Mouse (Mus musculus): ENCODE results near the gene Nhlh1. TPM values are rescaled to one million over a fixed set of nuclear protein-coding genes. Genes with fewer than 3 reads are reported as not detected.

Nhlh1 gene
- polyA plus RNA-seq, 1 experiment = 0.07 TPM

DNA sequence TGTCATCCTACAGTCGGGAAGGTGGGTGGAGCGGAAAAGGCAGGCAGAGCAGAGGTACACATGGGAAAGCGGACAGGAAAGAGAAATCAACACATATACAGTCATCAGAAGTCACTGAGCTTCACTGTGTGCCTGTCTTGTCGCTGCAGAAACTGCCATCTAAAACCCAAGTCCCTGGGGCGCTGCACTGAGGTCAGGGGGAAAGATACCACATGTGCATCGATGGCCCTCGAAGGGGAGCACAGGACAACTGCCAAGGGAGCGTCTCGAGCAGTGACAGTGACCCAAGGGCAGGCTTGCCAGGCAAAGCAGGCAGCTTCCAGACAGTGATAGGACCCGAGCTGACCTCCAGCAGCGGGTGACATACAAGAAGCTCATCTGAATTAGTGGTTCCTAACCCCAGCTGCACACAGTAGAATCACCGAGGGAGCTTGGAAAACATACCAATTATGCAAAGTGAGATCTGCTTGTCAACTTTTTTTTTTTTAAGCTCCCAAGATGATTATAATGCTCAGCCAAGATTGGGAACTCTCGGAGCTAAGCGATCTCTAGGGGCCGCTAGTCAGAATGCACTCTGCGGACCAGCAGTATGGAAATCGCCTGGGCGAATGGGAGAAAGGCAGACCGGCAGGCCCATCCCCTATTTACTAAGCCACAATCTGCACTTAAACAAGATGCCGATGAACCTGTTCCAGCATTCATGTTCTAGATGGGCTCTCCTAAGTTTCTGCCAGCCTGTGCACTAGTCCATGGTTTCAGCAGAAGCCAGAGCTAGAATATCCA, 47.1 kb downstream of the Nhlh1 start:
- H3K27ac ChIP-seq (ENCODE audit: insufficient read depth, low read length) = no peak overlapping the region
- H3K27me3 ChIP-seq (ENCODE audit: control insufficient read depth, insufficient read depth, low read length) = no peaks in the 10 kb centered on the region
- no peak overlapping the region for H3K4me3 ChIP-seq (replicated peaks; ENCODE audit: insufficient read depth, low read depth, low read length)
- H3K4me1 ChIP-seq (ENCODE audit: control insufficient read depth, insufficient read depth, low read length) = no peaks in the 10 kb centered on the region
- 70% methylated on average over 20 of the region's 20 CpGs for WGBS
- no peak for DNase-seq
- TF ChIP-seq CTCF (IDR thresholded peaks at IDR 0.05; ENCODE audit: borderline replicate concordance, insufficient read depth, low read depth, low read length) (no peak), POLR2A (IDR thresholded peaks at IDR 0.05; ENCODE audit: borderline replicate concordance, insufficient read depth, low read length) (no peak)

DNA sequence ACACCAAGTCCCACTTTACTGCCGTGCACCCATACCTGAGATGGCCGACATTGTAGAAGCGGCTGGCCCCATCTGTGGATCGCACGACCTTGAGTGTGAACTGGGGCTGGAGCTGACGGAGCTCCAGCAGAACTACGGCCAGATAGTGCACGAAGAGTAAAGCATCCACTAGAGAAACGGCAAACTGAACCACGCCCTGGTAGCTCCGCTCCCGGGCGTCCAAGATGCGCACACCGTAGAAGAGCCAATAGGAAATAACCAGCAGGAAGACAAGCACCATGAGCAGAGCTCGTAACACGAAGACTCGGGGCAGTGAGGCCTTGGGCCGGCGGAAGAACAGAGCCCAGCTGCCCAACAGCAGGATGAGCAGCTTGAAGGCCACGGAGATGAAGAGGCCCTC, 48.0 kb downstream of the Nhlh1 start:
- no peaks in the 10 kb centered on the region for H3K27me3 ChIP-seq (ENCODE audit: control insufficient read depth, insufficient read depth, low read length)
- DNase-seq = no peak
- TF ChIP-seq CTCF (IDR thresholded peaks at IDR 0.05; ENCODE audit: borderline replicate concordance, insufficient read depth, low read depth, low read length) = no peak
- no peak for TF ChIP-seq POLR2A (IDR thresholded peaks at IDR 0.05; ENCODE audit: borderline replicate concordance, insufficient read depth, low read length)
- 94% methylated on average over 21 of the region's 21 CpGs for WGBS
- no peaks in the 10 kb centered on the region for H3K4me1 ChIP-seq (ENCODE audit: control insufficient read depth, insufficient read depth, low read length)
- no peak overlapping the region for H3K27ac ChIP-seq (ENCODE audit: insufficient read depth, low read length)
- H3K4me3 ChIP-seq (replicated peaks; ENCODE audit: insufficient read depth, low read depth, low read length) = no peak overlapping the region

DNA sequence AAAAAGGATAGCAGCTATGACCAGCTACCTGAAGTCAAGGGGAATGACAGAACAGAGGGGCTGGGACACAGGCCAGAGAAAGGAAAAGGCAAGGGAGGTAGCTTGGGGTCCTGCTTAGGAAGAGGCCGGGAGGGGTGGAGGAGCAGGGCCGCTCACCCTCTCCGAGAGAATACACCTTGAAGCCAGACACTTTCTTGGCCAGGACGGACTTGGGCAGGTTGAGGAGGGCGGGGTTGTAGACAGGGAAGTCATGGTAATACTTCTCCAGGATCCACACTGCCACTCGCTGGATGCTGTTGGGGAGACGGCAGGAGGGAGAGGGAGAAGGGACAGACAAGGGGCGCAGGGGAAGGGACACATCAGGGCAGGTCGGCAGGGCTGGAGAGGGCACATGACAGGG, 49.0 kb downstream of the Nhlh1 start:
- TF ChIP-seq POLR2A (IDR thresholded peaks at IDR 0.05; ENCODE audit: borderline replicate concordance, insufficient read depth, low read length) = no peak
- TF ChIP-seq CTCF (IDR thresholded peaks at IDR 0.05; ENCODE audit: borderline replicate concordance, insufficient read depth, low read depth, low read length) = no peak
- DNase-seq = no peak
- Histone ChIP-seq H3K27ac (ENCODE audit: insufficient read depth, low read length) (no peak overlapping the region), H3K27me3 (ENCODE audit: control insufficient read depth, insufficient read depth, low read length) (no peaks in the 10 kb centered on the region), H3K4me3 (replicated peaks; ENCODE audit: insufficient read depth, low read depth, low read length) (no peak overlapping the region), H3K4me1 (ENCODE audit: control insufficient read depth, insufficient read depth, low read length) (no peaks in the 10 kb centered on the region)
- WGBS = 88% methylated on average over 9 of the region's 9 CpGs

DNA sequence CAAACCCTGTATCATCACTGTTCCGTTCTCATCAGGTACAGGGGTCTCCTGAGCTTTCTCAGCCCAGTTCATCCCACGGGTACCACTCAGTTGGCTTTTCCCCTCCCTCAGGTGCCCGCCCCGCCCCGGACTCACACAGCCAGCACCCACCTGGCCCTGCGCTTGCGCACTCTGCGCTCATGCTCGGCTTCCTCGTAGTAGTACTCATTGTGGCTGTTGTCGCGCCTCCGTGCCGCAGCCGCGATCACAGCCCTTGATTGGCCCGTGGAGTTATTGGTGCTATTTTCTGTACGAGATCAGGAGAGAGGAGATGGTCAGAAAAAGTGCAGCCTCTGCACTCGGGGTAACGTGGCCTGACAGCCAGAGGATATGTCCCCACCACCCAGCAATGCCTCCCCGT, 49.6 kb downstream of the Nhlh1 start:
- Histone ChIP-seq H3K4me3 (replicated peaks; ENCODE audit: insufficient read depth, low read depth, low read length) (no peak overlapping the region), H3K4me1 (ENCODE audit: control insufficient read depth, insufficient read depth, low read length) (no peaks in the 10 kb centered on the region), H3K27me3 (ENCODE audit: control insufficient read depth, insufficient read depth, low read length) (no peaks in the 10 kb centered on the region), H3K27ac (ENCODE audit: insufficient read depth, low read length) (no peak overlapping the region)
- TF ChIP-seq POLR2A (IDR thresholded peaks at IDR 0.05; ENCODE audit: borderline replicate concordance, insufficient read depth, low read length) = no peak
- TF ChIP-seq CTCF (IDR thresholded peaks at IDR 0.05; ENCODE audit: borderline replicate concordance, insufficient read depth, low read depth, low read length) = no peak
- WGBS = 94% methylated on average over 21 of the region's 21 CpGs
- no peak for DNase-seq

Other genes with a start within 250 kb of the Nhlh1 start
- gene Cd84, start 217.9 kb downstream of the Nhlh1 start, polyA plus RNA-seq (2012; rRNA removed) = 0.90 and 1.0 TPM in 2 replicates
- 0.08 and 0.10 TPM in 2 replicates for gene Gm10521, start 161.9 kb downstream of the Nhlh1 start, polyA plus RNA-seq (2012; rRNA removed)
- 0.11 TPM in 1 of 2 replicates, not detected in the other for gene Slamf6, start 140.1 kb downstream of the Nhlh1 start, polyA plus RNA-seq (2012; rRNA removed)
- gene Vangl2, start 29.1 kb downstream of the Nhlh1 start, polyA plus RNA-seq (2012; rRNA removed) = 10.5 and 13.1 TPM in 2 replicates
- 125 and 131 TPM in 2 replicates for gene Copa, start 25.0 kb upstream of the Nhlh1 start, polyA plus RNA-seq (2012; rRNA removed)
- 84.3 and 89.3 TPM in 2 replicates for gene Ncstn, start 25.2 kb upstream of the Nhlh1 start, polyA plus RNA-seq (2012; rRNA removed)
- 107 and 108 TPM in 2 replicates for gene Pex19, start 69.2 kb upstream of the Nhlh1 start, polyA plus RNA-seq (2012; rRNA removed)
- 118 and 121 TPM in 2 replicates for gene Dcaf8, start 90.5 kb upstream of the Nhlh1 start, polyA plus RNA-seq (2012; rRNA removed)
- 562 and 572 TPM in 2 replicates for gene Pea15a, start 149.2 kb upstream of the Nhlh1 start, polyA plus RNA-seq (2012; rRNA removed)
- gene Casq1, start 162.3 kb upstream of the Nhlh1 start, polyA plus RNA-seq (2012; rRNA removed) = 3.8 and 3.9 TPM in 2 replicates
- 0.03 TPM in 1 of 2 replicates, not detected in the other for gene Atp1a4, start 200.8 kb upstream of the Nhlh1 start, polyA plus RNA-seq (2012; rRNA removed)
- gene Igsf8, start 204.1 kb upstream of the Nhlh1 start, polyA plus RNA-seq (2012; rRNA removed) = 254 and 269 TPM in 2 replicates
- 535 and 584 TPM in 2 replicates for gene Atp1a2, start 240.5 kb upstream of the Nhlh1 start, polyA plus RNA-seq (2012; rRNA removed)